Mouse (Mus musculus): ENCODE measurements at regions not wholly inside any gene's neighbourhood (a gene's known extent, or its start where the extent isn't known, plus 50 kb on each side); places are given as distances from the start of the nearest gene placed in this dataset.

DNA sequence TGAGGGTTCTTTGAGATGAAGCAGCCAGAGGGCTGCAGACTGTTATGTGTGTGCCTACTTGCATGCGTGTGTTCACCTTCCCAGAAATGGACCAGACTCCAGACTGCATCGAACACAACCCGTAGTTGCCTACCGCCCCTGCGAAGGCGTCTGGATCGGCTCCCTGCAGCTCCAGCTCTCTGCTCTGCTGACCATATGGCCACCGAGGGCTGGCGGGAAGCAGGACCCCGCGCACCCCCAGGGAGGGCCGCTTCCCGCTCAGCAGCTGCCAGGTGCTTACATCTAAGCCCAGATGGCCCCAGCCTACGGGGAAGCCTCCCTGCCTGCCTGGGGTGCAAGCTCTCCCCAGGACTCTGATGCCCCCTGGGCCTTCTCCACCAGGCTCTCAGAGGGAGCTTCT is 60.8 kb upstream of the Stx16 start:
- 69% methylated on average over 14 of the region's 14 CpGs for WGBS
- no peaks in the 10 kb centered on the region for H3K9me3 ChIP-seq (ENCODE audit: control insufficient read depth, low read length)
- H3K27ac ChIP-seq (ENCODE audit: low read length): no peak overlapping the region
- H3K9ac ChIP-seq (replicated peaks; ENCODE audit: low read depth, low read length): no peak overlapping the region
- H3K36me3 ChIP-seq (ENCODE audit: control insufficient read depth, insufficient read depth): no peaks in the 10 kb centered on the region
- H3K4me2 ChIP-seq (ENCODE audit: low read length): no peak overlapping the region
- H3K4me3 ChIP-seq (replicated peaks; ENCODE audit: low read length): no peak overlapping the region
- ATAC-seq: no peak
- no peaks in the 10 kb centered on the region for H3K27me3 ChIP-seq (replicated peaks; ENCODE audit: control insufficient read depth, insufficient read depth, low read length)
- H3K4me1 ChIP-seq (replicated peaks; ENCODE audit: control insufficient read depth, insufficient read depth, low read length): no peaks in the 10 kb centered on the region

DNA sequence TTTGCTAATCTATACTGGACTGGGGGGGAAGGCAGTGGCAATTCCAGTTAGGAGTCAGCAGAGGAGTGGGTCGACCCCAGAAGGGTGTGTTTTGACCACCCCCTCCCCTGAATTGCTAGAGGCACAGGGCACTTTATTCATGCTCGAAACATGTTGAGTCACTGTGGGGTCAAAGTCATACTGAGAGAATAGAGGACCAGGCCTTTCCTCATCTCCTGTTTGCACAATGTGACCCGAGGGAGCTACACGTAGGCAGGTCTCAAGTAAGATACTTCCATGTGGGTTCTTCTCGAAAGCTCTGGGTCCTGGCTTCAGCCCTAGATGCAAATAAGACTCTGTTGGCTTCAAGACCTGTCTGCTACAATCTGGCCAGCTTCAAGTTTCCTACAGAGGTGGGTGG is 60.0 kb upstream of the Stx16 start:
- no peak overlapping the region for H3K27ac ChIP-seq (ENCODE audit: low read length)
- no peaks in the 10 kb centered on the region for H3K27me3 ChIP-seq (replicated peaks; ENCODE audit: control insufficient read depth, insufficient read depth, low read length)
- H3K4me2 ChIP-seq (ENCODE audit: low read length): no peak overlapping the region
- H3K4me1 ChIP-seq (replicated peaks; ENCODE audit: control insufficient read depth, insufficient read depth, low read length): no peaks in the 10 kb centered on the region
- WGBS: 83% methylated on average over 5 of the region's 5 CpGs
- no peak for ATAC-seq
- H3K9ac ChIP-seq (replicated peaks; ENCODE audit: low read depth, low read length): no peak overlapping the region
- H3K36me3 ChIP-seq (ENCODE audit: control insufficient read depth, insufficient read depth): no peaks in the 10 kb centered on the region
- H3K4me3 ChIP-seq (replicated peaks; ENCODE audit: low read length): no peak overlapping the region
- H3K9me3 ChIP-seq (ENCODE audit: control insufficient read depth, low read length): no peaks in the 10 kb centered on the region

DNA sequence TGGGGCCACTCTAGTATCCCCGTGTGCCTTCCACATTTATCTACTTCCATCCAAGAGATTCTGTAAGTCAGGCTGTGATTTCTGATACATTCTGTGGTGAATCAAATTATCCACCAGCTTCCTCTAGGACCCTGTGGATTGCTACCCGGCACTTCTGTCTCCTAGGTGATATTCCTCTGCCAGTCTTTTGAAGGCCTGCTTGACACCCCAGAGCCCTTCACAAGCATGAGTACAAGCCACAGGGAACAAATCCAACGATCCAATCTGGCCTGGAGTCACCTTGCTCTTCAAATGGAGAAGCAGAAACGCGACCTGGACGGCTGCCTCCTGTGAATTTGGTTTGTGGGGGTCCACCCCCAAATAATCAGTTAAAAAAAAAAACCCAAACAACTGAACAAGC is 59.1 kb upstream of the Stx16 start:
- H3K27ac ChIP-seq (ENCODE audit: low read length): no peak overlapping the region

DNA sequence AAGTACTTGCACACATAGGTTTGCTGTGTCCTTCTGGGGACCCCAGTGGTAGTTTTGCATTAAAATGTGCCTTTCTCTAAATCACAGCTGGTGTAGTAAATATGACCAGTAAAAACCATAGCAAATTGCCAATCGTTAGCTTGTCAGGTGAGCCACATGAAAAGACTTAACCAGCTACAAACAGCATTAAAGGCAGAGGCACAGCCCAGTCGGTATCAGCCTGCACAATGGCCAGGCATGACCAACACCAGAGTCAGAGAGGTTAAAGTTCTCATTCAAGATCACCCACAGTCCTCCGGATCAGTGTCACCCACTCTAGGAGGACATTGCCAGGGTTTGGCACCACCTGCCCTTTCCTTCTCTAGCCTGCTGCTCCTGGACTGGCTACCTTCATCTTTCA is 58.5 kb upstream of the Stx16 start:
- Histone ChIP-seq H3K27me3 (replicated peaks; ENCODE audit: control insufficient read depth, insufficient read depth, low read length) (no peaks in the 10 kb centered on the region), H3K9me3 (ENCODE audit: control insufficient read depth, low read length) (no peaks in the 10 kb centered on the region), H3K36me3 (ENCODE audit: control insufficient read depth, insufficient read depth) (no peaks in the 10 kb centered on the region), H3K27ac (ENCODE audit: low read length) (no peak overlapping the region), H3K4me2 (ENCODE audit: low read length) (no peak overlapping the region), H3K4me1 (replicated peaks; ENCODE audit: control insufficient read depth, insufficient read depth, low read length) (no peaks in the 10 kb centered on the region), H3K4me3 (replicated peaks; ENCODE audit: low read length) (no peak overlapping the region), H3K9ac (replicated peaks; ENCODE audit: low read depth, low read length) (no peak overlapping the region)
- ATAC-seq: no peak
- 64% methylated on average over 3 of the region's 3 CpGs for WGBS

More for the DNA sequence above, 59.1 kb upstream of the Stx16 start:
- no peaks in the 10 kb centered on the region for H3K9me3 ChIP-seq (ENCODE audit: control insufficient read depth, low read length)
- no peaks in the 10 kb centered on the region for H3K27me3 ChIP-seq (replicated peaks; ENCODE audit: control insufficient read depth, insufficient read depth, low read length)
- 53% methylated on average over 6 of the region's 6 CpGs for WGBS
- no peaks in the 10 kb centered on the region for H3K4me1 ChIP-seq (replicated peaks; ENCODE audit: control insufficient read depth, insufficient read depth, low read length)
- ATAC-seq: no peak
- H3K36me3 ChIP-seq (ENCODE audit: control insufficient read depth, insufficient read depth): no peaks in the 10 kb centered on the region
- H3K4me3 ChIP-seq (replicated peaks; ENCODE audit: low read length): no peak overlapping the region
- no peak overlapping the region for H3K4me2 ChIP-seq (ENCODE audit: low read length)
- no peak overlapping the region for H3K9ac ChIP-seq (replicated peaks; ENCODE audit: low read depth, low read length)

DNA sequence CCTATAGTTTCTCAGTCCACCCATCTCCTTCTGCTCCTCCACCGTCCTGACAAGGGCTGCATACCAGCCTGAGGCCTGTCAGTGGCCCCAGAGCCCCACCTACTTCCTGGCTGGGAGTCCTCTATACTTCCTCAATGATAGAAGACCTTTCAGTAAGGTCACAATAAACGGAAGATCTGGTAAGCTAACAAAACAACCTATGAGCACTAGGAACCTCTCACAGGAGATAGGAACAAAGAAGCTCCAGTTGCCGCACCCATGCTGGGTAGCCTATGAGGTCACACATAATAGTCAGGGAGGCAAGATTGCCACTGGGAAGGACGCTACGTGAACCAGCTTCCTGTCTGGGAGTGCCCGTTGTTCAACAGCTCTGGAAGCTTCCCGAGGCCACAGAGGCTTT is 58.1 kb upstream of the Stx16 start:
- 85% methylated on average over 7 of the region's 7 CpGs for WGBS
- no peaks in the 10 kb centered on the region for H3K9me3 ChIP-seq (ENCODE audit: control insufficient read depth, low read length)
- no peaks in the 10 kb centered on the region for H3K27me3 ChIP-seq (replicated peaks; ENCODE audit: control insufficient read depth, insufficient read depth, low read length)
- H3K4me1 ChIP-seq (replicated peaks; ENCODE audit: control insufficient read depth, insufficient read depth, low read length): no peaks in the 10 kb centered on the region
- H3K27ac ChIP-seq (ENCODE audit: low read length): no peak overlapping the region
- no peak overlapping the region for H3K4me2 ChIP-seq (ENCODE audit: low read length)
- no peaks in the 10 kb centered on the region for H3K36me3 ChIP-seq (ENCODE audit: control insufficient read depth, insufficient read depth)
- no peak for ATAC-seq
- no peak overlapping the region for H3K9ac ChIP-seq (replicated peaks; ENCODE audit: low read depth, low read length)
- no peak overlapping the region for H3K4me3 ChIP-seq (replicated peaks; ENCODE audit: low read length)

DNA sequence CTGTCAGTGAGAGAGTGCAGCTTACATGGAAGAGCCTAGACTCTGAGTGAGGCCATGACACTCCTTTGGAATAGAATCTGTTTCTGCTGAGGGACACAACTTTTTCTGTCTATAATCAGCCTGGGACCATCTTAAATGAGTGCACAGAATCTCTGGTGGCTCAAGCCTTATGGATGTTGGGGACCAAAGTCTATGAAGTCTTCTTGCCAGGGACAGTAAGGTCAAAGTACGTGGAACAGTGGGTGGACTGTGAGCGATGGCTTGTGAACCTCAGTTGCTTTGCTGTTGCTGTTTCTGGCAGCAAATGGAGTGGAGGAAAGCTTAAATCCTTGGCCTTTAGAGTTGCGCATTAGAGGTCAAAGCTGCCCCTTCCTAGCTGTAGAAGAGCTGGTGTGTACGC is 57.1 kb upstream of the Stx16 start:
- Histone ChIP-seq H3K9me3 (ENCODE audit: control insufficient read depth, low read length) (no peaks in the 10 kb centered on the region), H3K36me3 (ENCODE audit: control insufficient read depth, insufficient read depth) (no peaks in the 10 kb centered on the region), H3K4me3 (replicated peaks; ENCODE audit: low read length) (no peak overlapping the region), H3K27ac (ENCODE audit: low read length) (no peak overlapping the region), H3K27me3 (replicated peaks; ENCODE audit: control insufficient read depth, insufficient read depth, low read length) (no peaks in the 10 kb centered on the region), H3K4me1 (replicated peaks; ENCODE audit: control insufficient read depth, insufficient read depth, low read length) (no peaks in the 10 kb centered on the region), H3K9ac (replicated peaks; ENCODE audit: low read depth, low read length) (no peak overlapping the region), H3K4me2 (ENCODE audit: low read length) (no peak overlapping the region)
- ATAC-seq: no peak
- WGBS: 98% methylated on average over 4 of the region's 4 CpGs

DNA sequence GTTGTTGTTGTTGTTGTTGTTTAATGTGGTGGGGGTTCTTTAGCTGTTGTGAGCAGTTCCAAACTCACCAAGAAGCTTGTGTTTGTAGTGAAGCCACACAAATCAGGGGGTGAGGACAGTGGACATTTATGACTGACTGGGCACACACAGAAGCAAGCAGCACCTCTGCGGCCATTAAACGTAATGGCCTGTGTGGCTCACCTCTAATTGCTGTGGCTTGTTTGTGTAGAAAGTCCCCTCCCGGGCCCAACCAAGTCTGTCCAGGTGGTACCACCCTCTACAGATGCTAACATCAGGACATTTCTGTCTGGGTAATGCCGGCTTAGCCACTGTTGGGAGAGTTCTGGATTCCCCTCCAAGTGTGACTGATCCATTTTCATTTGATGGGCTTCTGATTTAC is 56.1 kb upstream of the Stx16 start:
- Histone ChIP-seq H3K27ac (ENCODE audit: low read length) (no peak overlapping the region), H3K4me1 (replicated peaks; ENCODE audit: control insufficient read depth, insufficient read depth, low read length) (no peaks in the 10 kb centered on the region), H3K9ac (replicated peaks; ENCODE audit: low read depth, low read length) (no peak overlapping the region), H3K4me3 (replicated peaks; ENCODE audit: low read length) (no peak overlapping the region), H3K4me2 (ENCODE audit: low read length) (no peak overlapping the region), H3K36me3 (ENCODE audit: control insufficient read depth, insufficient read depth) (no peaks in the 10 kb centered on the region), H3K27me3 (replicated peaks; ENCODE audit: control insufficient read depth, insufficient read depth, low read length) (no peaks in the 10 kb centered on the region), H3K9me3 (ENCODE audit: control insufficient read depth, low read length) (no peaks in the 10 kb centered on the region)
- ATAC-seq: no peak
- WGBS: 87% methylated on average over 4 of the region's 4 CpGs

DNA sequence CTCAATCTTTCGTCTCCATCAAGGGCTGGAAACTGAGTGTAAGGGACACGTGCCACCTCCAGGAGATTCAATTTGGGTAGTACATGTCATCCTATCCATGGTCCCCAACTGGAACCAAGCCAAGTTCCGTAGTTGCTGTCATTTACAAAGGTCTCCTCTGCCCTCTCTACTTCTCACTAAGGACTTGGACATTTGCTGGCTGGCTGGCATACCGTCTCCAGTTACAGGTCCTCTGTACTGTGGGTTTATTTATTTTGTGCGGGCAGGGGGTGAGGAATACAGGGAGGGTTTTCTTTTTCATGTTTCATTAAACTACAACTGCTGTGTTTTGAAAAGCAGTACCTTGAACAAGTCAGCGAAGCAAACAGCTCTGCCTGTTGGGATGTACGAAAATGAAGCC is 55.7 kb upstream of the Stx16 start:
- Histone ChIP-seq H3K36me3 (ENCODE audit: control insufficient read depth, insufficient read depth) (no peaks in the 10 kb centered on the region), H3K4me1 (replicated peaks; ENCODE audit: control insufficient read depth, insufficient read depth, low read length) (no peaks in the 10 kb centered on the region), H3K27me3 (replicated peaks; ENCODE audit: control insufficient read depth, insufficient read depth, low read length) (no peaks in the 10 kb centered on the region), H3K4me2 (ENCODE audit: low read length) (no peak overlapping the region), H3K27ac (ENCODE audit: low read length) (no peak overlapping the region), H3K4me3 (replicated peaks; ENCODE audit: low read length) (no peak overlapping the region), H3K9ac (replicated peaks; ENCODE audit: low read depth, low read length) (no peak overlapping the region), H3K9me3 (ENCODE audit: control insufficient read depth, low read length) (no peaks in the 10 kb centered on the region)
- WGBS: 69% methylated on average over 7 of the region's 7 CpGs
- ATAC-seq: no peak

DNA sequence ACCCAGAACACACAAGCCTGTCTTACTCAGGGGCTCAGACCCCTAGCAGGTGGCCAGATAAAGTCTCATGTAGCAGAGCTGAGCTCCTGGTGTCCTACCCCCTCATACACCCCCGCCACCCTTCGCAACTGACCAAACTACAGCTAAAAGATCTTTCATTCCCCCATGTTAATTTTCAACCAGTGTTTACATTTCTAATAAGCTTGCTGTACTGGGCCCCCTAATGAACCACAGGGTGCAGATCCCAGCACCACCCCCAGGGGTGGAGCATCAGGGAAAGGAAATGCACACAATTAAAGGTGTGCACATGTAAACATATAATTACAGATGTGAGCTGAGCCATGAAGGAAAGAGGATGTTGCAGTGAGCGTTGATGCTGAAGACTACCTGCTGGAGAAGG is 54.6 kb upstream of the Stx16 start:
- no peak overlapping the region for H3K4me2 ChIP-seq (ENCODE audit: low read length)
- no peak overlapping the region for H3K9ac ChIP-seq (replicated peaks; ENCODE audit: low read depth, low read length)
- H3K9me3 ChIP-seq (ENCODE audit: control insufficient read depth, low read length): no peaks in the 10 kb centered on the region
- H3K27ac ChIP-seq (ENCODE audit: low read length): no peak overlapping the region
- no peak for ATAC-seq
- no peaks in the 10 kb centered on the region for H3K4me1 ChIP-seq (replicated peaks; ENCODE audit: control insufficient read depth, insufficient read depth, low read length)
- H3K4me3 ChIP-seq (replicated peaks; ENCODE audit: low read length): no peak overlapping the region
- no peaks in the 10 kb centered on the region for H3K27me3 ChIP-seq (replicated peaks; ENCODE audit: control insufficient read depth, insufficient read depth, low read length)
- 86% methylated on average over 3 of the region's 3 CpGs for WGBS
- no peaks in the 10 kb centered on the region for H3K36me3 ChIP-seq (ENCODE audit: control insufficient read depth, insufficient read depth)

DNA sequence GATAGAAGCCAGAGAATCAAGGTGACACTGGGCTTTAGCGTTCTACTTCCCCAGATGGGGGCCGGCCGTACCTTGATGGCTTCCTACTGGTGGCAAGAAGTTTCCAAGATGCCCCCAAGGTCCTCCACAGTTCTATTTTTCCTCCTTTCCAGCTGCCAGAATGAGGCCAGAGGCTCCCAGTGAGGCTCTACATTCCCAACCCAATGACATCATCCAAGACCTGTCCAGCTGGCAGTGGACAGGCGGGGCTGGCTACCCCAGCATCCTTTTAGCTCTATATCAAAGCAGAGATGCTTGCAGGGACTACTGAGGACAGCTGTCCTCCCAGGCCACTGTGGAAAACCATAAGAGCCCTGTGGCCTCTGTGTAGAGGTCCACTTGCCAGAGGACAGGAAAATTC is 53.8 kb upstream of the Stx16 start:
- Histone ChIP-seq H3K4me2 (ENCODE audit: low read length) (no peak overlapping the region), H3K27ac (ENCODE audit: low read length) (no peak overlapping the region), H3K4me1 (replicated peaks; ENCODE audit: control insufficient read depth, insufficient read depth, low read length) (no peaks in the 10 kb centered on the region), H3K27me3 (replicated peaks; ENCODE audit: control insufficient read depth, insufficient read depth, low read length) (no peaks in the 10 kb centered on the region), H3K36me3 (ENCODE audit: control insufficient read depth, insufficient read depth) (no peaks in the 10 kb centered on the region), H3K9ac (replicated peaks; ENCODE audit: low read depth, low read length) (no peak overlapping the region), H3K4me3 (replicated peaks; ENCODE audit: low read length) (no peak overlapping the region), H3K9me3 (ENCODE audit: control insufficient read depth, low read length) (no peaks in the 10 kb centered on the region)
- 92% methylated on average over 4 of the region's 4 CpGs for WGBS
- no peak for ATAC-seq

All from forebrain, embryonic 16.5 days (tissue).